Mouse (Mus musculus) embryonic facial prominence, embryonic 13.5 days (tissue): ENCODE data around the gene Gm17324. TPM values are rescaled to one million over a fixed set of nuclear protein-coding genes. Genes with fewer than 3 reads are reported as not detected.
"Not testable (repeated sequence)": the region's sequence is repeated elsewhere in the genome, so short reads cannot be mapped to it uniquely, and the experiment has no call there.

Source experiments
- ATAC-seq: fragments of 200-750 bp; cut with Nextera tagmentation; 2 replicates; pipeline ENCODE4 v1.8.0; 2017; ENCODE audit warnings: low read depth; ENCODE audit not compliant: insufficient number of reproducible peaks, insufficient read depth, low FRiP score, low TSS enrichment
- H3K27ac ChIP-seq: fragments of 300-500 bp; sonication (generic); 2 replicates; pipeline ENCODE4 v1.5.1; 2015; ENCODE audit warnings: moderate library complexity, mild to moderate bottlenecking, inconsistent platforms
- H3K27me3 ChIP-seq: fragments of 300-500 bp; sonication (generic); 2 replicates; pipeline ENCODE4 v1.6.1; 2015; ENCODE audit warnings: mild to moderate bottlenecking, inconsistent platforms
- H3K36me3 ChIP-seq: fragments of 300-500 bp; sonication (generic); 2 replicates; pipeline ENCODE4 v1.6.1; 2015; ENCODE audit warnings: mild to moderate bottlenecking, inconsistent platforms
- H3K4me1 ChIP-seq: fragments of 300-500 bp; sonication (generic); 2 replicates; pipeline ENCODE4 v1.6.1; 2015; ENCODE audit warnings: inconsistent platforms
- H3K4me2 ChIP-seq: fragments of 300-500 bp; sonication (generic); 2 replicates; pipeline ENCODE4 v1.6.1; 2015; ENCODE audit warnings: moderate library complexity, mild to moderate bottlenecking, inconsistent platforms
- H3K4me3 ChIP-seq: fragments of 300-500 bp; sonication (generic); 2 replicates; pipeline ENCODE4 v1.5.1; 2015; ENCODE audit warnings: mild to moderate bottlenecking, inconsistent platforms
- H3K9ac ChIP-seq: fragments of 300-500 bp; sonication (generic); 2 replicates; pipeline ENCODE4 v1.6.1; 2015; ENCODE audit warnings: mild to moderate bottlenecking, inconsistent platforms
- H3K9me3 ChIP-seq: fragments of 300-500 bp; sonication (generic); 2 replicates; pipeline ENCODE4 v1.6.1; 2016; ENCODE audit warnings: inconsistent platforms
- WGBS: fragments of 180-500 bp; shearing (Covaris S2); methylation state at CpG from one replicate; pipeline ENCODE4 v1.1.7; 2015; ENCODE audit warnings: mixed read lengths; 5-methylcytosine and 5-hydroxymethylcytosine counted together
- polyA plus RNA-seq: library from polyadenylated mRNA; unstranded; fragments of >200 nt; fragmentation: Nextera tagmentation; extraction: Ambion mirVana; gene quantifications from 2 replicates; pipeline ENCODE4 v1.2.1, GENCODE M21; 2015

Gm17324 gene
- polyA plus RNA-seq = 0.41 and 0.80 TPM in 2 replicates

GRCm38 (mm10) chr9:78447973-78448873, at the start of gene Gm17324, which contains the start of gene Mto1:
Gm17324 (minus strand) TSS chr9:78448786.
Mto1 (plus strand) TSS chr9:78448208.
- H3K4me3 ChIP-seq = peak within 1 kb of the TSS; percentile 97
- peak within 1 kb of the TSS; percentile 91 for H3K9ac ChIP-seq
- under 1% methylated on average over 96 of the region's 96 CpGs for WGBS
- H3K4me1 ChIP-seq = peaks cover 7% of the 10 kb centered on the region
- ATAC-seq = peak; percentile 87
- peaks cover 24% of the 10 kb centered on the region for H3K36me3 ChIP-seq
- H3K4me2 ChIP-seq = peak within 1 kb of the TSS; percentile 60
- H3K9me3 ChIP-seq = no peaks in the 10 kb centered on the region
- H3K27me3 ChIP-seq = peaks cover 38% of the 10 kb centered on the region
- peak within 1 kb of the TSS; percentile 87 for H3K27ac ChIP-seq

- H3K4me3 ChIP-seq = no peak overlapping the region
- 86% methylated on average over 7 of the region's 7 CpGs for WGBS
- ATAC-seq = no peak
- H3K36me3 ChIP-seq = no peaks in the 10 kb centered on the region
- H3K27me3 ChIP-seq = no peaks in the 10 kb centered on the region
- peaks cover 4% of the 10 kb centered on the region; the same call in 1 of the 2 replicates for H3K4me1 ChIP-seq
- no peak overlapping the region for H3K4me2 ChIP-seq
- no peak overlapping the region for H3K9ac ChIP-seq
- no peaks in the 10 kb centered on the region for H3K9me3 ChIP-seq
- H3K27ac ChIP-seq = no peak overlapping the region
Measured at GRCm38 (mm10) chr9:78493171-78493570, 44.6 kb upstream of the Gm17324 start.

DNA sequence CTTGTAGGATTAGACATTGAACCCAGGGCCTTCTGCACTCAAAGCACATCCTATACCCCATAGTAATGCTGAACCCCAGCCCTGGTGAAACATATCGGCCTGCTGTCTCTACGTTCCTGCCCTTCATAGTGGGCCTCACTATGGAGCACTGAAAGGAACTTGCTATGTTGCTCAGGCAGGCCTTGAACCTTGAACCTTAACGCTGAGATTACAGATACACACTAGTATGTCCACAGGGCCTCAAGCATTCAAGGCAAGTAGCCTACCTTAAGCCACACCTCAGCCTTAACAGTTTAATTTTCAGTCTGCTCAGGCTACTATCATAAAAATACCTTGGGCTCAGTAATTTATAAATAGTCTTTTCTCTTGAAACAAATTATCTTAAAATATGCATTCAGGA, 43.7 kb upstream of the Gm17324 start:
- Histone ChIP-seq H3K4me1 (peaks cover 4% of the 10 kb centered on the region; the same call in 1 of the 2 replicates), H3K4me3 (no peak overlapping the region), H3K4me2 (no peak overlapping the region), H3K9ac (no peak overlapping the region), H3K27ac (no peak overlapping the region), H3K36me3 (no peaks in the 10 kb centered on the region), H3K27me3 (no peaks in the 10 kb centered on the region), H3K9me3 (no peaks in the 10 kb centered on the region)
- ATAC-seq = no peak
- WGBS = 88% methylated on average over 3 of the region's 3 CpGs

GRCm38 (mm10) chr9:78491169-78491568, 42.6 kb upstream of the Gm17324 start:
- no peaks in the 10 kb centered on the region for H3K9me3 ChIP-seq
- no peak for ATAC-seq
- 77% methylated on average over 3 of the region's 3 CpGs for WGBS
- H3K27me3 ChIP-seq = no peaks in the 10 kb centered on the region
- H3K36me3 ChIP-seq = no peaks in the 10 kb centered on the region
- H3K4me3 ChIP-seq = no peak overlapping the region
- H3K4me1 ChIP-seq = peaks cover 4% of the 10 kb centered on the region; the same call in 1 of the 2 replicates
- no peak overlapping the region for H3K4me2 ChIP-seq
- H3K27ac ChIP-seq = no peak overlapping the region
- no peak overlapping the region for H3K9ac ChIP-seq

DNA sequence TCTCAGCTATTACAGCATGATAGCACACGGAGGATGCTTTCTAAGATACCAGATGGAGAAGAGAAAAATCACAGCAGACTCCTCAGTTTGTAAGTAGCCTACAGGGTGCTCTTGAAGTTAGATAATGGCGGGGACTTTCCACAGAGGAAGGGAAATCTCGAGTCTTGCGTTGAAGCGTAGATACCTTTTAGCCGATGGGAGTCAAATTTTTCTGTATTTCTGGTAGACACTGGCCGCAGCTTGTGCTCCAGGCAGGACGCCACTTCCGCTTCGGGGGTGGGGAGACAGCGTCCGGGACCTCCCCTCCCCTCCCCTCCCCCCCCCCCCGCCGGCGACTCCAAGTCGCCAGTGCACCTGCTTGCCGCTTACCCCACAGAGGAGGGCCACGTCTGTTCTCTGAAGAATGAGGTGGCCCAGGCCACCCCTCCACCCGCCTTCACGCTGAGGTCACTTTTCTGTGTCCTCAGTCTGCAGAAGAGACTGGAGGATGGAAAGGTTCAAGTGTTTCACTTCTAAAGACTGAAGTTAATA, 40.4 kb upstream of the Gm17324 start, which contains the start of gene Eef1a1:
Gene Eef1a1, minus strand, starts transcription at position 262 of the 531 bp plus-strand sequence.
- H3K36me3 ChIP-seq = no peaks in the 10 kb centered on the region
- no peaks in the 10 kb centered on the region for H3K9me3 ChIP-seq
- peak within 1 kb of the TSS; percentile 67 for H3K9ac ChIP-seq
- peak within 1 kb of the TSS; percentile 24; the same call in 1 of the 2 replicates for H3K27ac ChIP-seq
- H3K4me3 ChIP-seq = peak within 1 kb of the TSS; percentile 46
- ATAC-seq = no peak; the same call in 1 of the 2 replicates
- WGBS = 2% methylated on average over 17 of the region's 20 CpGs
- no peaks in the 10 kb centered on the region for H3K27me3 ChIP-seq
- peak within 1 kb of the TSS; percentile 67 for H3K4me2 ChIP-seq
- H3K4me1 ChIP-seq = peaks cover 4% of the 10 kb centered on the region; the same call in 1 of the 2 replicates

- 93% methylated on average over 5 of the region's 5 CpGs for WGBS
Measured at GRCm38 (mm10) chr9:78488021-78488420, 39.4 kb upstream of the Gm17324 start.

GRCm38 (mm10) chr9:78484660-78485059, 36.1 kb upstream of the Gm17324 start:
- Histone ChIP-seq H3K9ac (no peak overlapping the region), H3K27me3 (no peaks in the 10 kb centered on the region), H3K4me1 (peaks cover 8% of the 10 kb centered on the region), H3K4me2 (no peak overlapping the region), H3K4me3 (no peak overlapping the region), H3K27ac (no peak overlapping the region), H3K9me3 (no peaks in the 10 kb centered on the region), H3K36me3 (peaks cover 10% of the 10 kb centered on the region)
- no peak for ATAC-seq
- WGBS = 55% methylated on average over 3 of the region's 3 CpGs

More at GRCm38 (mm10) chr9:78488021-78488420, 39.4 kb upstream of the Gm17324 start:
- not testable (repeated sequence) for H3K36me3 ChIP-seq, H3K27ac ChIP-seq, H3K9me3 ChIP-seq, H3K27me3 ChIP-seq, H3K9ac ChIP-seq, H3K4me2 ChIP-seq, H3K4me1 ChIP-seq, H3K4me3 ChIP-seq, ATAC-seq

DNA sequence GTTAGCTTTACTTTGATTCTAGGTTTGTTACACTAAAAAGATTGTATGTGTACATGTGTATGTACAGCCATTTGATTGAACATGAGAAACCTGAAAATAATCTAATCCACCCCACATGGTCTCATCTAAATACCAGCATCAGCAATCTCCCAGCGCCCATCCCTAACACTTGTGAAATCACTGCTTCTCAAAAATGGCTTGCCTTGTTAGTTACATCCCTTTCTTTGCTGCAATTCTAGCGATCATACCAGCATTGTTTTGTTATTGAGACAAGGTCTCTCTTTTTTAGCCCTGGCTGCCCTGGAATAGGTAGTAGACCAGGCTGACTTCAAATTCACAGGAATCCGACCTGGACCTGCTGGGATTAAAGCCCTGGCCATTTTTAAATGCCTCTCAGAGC, 33.8 kb upstream of the Gm17324 start:
- peak overlapping the region; percentile 93 for H3K4me3 ChIP-seq
- peak overlapping the region; percentile 65 for H3K4me2 ChIP-seq
- 6% methylated on average over 3 of the region's 3 CpGs for WGBS
- ATAC-seq = no peak
- H3K9me3 ChIP-seq = no peaks in the 10 kb centered on the region
- H3K27ac ChIP-seq = peak overlapping the region; percentile 99
- peak overlapping the region; percentile 83 for H3K9ac ChIP-seq
- peaks cover 14% of the 10 kb centered on the region for H3K4me1 ChIP-seq
- peaks cover 30% of the 10 kb centered on the region for H3K36me3 ChIP-seq
- H3K27me3 ChIP-seq = no peaks in the 10 kb centered on the region

DNA sequence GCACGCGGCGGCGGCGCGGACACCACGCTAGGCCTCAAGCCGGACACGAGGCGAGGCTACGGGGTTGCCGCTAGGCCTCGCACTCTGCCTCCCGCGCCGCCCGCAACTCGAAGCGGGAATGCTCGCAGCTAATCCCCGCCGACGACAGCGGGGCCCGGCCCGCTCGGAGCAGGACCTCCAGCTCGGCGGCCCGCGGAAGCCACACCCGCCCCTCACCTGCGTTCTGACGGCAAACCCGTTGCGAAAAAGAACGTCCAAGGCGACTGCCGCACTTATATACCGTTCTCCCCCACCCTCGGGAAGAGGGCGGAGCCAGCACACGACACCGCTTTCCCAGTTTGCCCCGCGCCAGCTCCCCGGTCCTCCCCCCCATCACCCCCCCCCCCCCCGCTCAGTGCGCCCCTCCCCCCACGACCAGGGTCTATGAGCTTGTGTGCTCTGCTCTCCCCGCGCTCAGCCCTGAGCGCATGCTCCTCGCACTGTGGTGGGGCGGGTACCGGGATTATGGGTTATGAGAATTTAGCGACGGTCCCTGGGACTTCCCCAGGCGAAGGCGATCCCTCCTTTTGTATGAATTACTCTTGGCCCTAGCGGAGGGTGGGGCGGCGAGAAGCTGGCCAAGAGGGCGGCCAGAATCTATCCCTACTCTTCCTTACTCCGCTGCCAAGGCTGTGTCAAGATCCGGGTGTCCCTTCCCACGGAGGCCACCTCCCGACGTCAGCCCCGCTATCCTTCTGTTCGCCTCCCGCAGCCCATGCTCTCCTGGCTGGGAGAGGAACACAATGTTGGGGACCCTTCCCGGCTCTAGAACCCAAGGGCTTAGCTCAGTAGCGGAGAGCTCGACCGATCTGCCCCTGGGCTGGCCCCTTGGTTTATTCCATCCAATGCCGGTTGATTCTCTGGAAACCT, 33.1 kb upstream of the Gm17324 start:
- ATAC-seq = peak; percentile 99
- under 1% methylated on average over 69 of the region's 77 CpGs for WGBS

GRCm38 (mm10) chr9:78480706-78481358, 32.2 kb upstream of the Gm17324 start:
- H3K27ac ChIP-seq = peak overlapping the region; percentile 99
- H3K4me2 ChIP-seq = peak overlapping the region; percentile 65
- H3K9ac ChIP-seq = peak overlapping the region; percentile 100
- H3K4me1 ChIP-seq = peaks cover 14% of the 10 kb centered on the region
- peaks cover 42% of the 10 kb centered on the region for H3K36me3 ChIP-seq
- H3K9me3 ChIP-seq = no peaks in the 10 kb centered on the region
- ATAC-seq = peak; percentile 16; the same call in 1 of the 2 replicates
- peak overlapping the region; percentile 93 for H3K4me3 ChIP-seq
- WGBS = under 1% methylated on average over 46 of the region's 46 CpGs
- H3K27me3 ChIP-seq = no peaks in the 10 kb centered on the region

More for the DNA sequence above, 33.1 kb upstream of the Gm17324 start:
- H3K9ac ChIP-seq = peak overlapping the region; percentile 100
- H3K4me3 ChIP-seq = peak overlapping the region; percentile 93
- H3K27me3 ChIP-seq = no peaks in the 10 kb centered on the region
- peak overlapping the region; percentile 65 for H3K4me2 ChIP-seq
- H3K36me3 ChIP-seq = peaks cover 37% of the 10 kb centered on the region
- H3K27ac ChIP-seq = peak overlapping the region; percentile 99
- no peaks in the 10 kb centered on the region for H3K9me3 ChIP-seq
- H3K4me1 ChIP-seq = peaks cover 14% of the 10 kb centered on the region
